Mouse (Mus musculus) urinary bladder, adult 18-20 months (tissue): ENCODE results near the gene Map4k4.

Experiments
- DNase-seq, 2 experiments: peaks; one replicate each; pipeline ENCODE4 v3.0.0; 2022; ENCODE audit warnings: low spot score in 2 of 2, mixed read lengths in 2 of 2

Map4k4 gene

DNA sequence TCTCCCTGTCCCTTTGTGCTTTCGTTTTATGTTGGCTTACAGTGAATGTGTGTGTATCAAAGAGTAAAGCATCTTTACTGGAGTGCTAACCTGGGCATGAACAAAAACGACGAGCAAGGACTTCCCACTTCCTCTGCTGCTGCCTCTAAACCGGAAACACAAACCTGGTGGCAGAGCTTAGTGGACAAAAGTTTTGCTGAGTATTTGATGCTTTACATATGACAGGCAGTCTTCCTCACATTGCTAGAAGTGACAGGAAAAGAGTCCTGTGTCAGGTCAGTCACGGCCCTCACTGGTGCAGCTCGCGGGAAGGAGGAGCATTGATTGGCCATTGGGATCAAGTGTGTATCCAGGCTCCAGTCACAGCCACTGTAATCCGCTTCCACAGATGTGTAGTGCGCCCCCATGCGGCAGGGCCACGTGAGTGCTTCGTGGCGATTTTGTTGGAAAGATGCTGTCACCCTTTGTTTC, 35.7 kb downstream of the Map4k4 start:
- DNase-seq: peak; percentile 74 to 78

DNA sequence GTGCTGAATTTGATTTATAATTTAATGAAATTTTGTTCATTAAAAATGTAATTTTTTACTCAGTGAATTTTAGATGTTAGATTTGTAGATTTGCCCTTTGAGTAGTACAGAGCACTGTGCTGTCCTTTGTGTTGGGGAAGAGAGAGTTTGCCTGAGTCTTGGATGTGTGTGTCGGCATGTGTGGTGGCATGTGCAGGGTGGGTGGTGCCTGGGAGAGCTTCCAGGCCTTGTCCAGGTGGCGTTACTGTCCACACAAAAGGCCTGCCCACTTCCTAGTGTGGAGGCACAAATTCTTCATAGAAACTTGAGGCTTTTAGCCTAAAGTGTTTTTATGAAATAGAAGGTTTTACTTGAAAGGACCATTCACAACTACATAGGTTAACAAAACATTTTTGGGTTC, 36.2 kb downstream of the Map4k4 start:
- no peak for DNase-seq

DNA sequence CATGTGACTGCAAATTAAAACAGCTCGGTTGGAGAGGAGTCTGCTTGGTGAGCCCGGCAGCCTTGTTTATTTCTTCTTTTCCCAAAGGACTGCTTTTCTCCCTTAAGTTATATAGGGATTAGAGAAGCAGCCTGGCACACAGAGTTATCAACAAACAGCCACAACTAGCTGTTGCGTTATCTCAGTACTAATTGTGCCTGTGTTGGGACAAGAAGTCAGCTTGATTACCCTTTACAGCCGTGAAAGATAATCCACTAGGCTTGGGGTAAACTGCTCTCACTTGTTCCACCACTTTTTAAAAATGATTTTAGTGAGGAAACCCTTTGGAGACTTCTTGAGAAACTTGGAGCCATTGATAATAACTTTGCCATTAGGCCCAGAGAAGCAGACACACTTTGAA, 36.9 kb downstream of the Map4k4 start:
- no peak for DNase-seq

DNA sequence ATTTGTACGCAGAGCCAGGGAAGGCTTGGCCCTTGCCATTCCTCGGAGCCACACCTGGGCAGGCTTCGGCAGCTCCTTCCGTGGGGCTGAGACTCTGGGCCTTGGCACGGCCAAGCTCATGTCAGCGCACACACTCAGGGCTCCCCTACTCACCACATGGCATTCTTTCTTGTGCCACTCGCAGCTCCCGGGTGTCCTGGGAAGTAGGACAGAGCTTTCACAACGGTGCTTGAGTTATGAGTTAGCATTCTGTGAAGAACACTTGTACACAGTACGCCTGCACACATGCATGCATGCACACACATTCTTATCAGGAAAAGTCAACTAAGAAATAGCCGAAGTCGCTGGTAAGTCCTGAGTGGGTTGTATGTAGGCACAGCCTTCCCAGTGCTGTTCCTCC, 38.7 kb downstream of the Map4k4 start:
- no peak for DNase-seq

DNA sequence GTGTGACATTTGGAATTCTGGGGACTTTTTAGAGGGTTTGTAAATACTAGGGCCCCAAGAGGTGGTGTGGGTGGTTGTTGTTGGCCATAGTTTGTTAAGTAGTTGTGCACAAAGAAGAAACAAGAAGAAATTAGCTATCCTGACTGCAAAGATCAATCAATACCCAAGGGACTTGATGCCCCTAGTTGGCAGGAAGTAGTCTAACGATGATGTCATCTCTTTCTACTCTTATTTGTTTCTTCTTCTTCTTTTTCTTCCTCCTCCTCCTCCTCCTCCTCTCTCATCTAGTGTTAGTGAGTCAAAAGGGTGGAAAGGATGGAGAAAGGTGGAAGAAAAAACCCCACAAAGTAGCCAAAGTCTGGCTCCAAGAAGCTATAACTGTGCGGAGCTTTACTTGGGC, 39.6 kb downstream of the Map4k4 start:
- DNase-seq: no peak

DNA sequence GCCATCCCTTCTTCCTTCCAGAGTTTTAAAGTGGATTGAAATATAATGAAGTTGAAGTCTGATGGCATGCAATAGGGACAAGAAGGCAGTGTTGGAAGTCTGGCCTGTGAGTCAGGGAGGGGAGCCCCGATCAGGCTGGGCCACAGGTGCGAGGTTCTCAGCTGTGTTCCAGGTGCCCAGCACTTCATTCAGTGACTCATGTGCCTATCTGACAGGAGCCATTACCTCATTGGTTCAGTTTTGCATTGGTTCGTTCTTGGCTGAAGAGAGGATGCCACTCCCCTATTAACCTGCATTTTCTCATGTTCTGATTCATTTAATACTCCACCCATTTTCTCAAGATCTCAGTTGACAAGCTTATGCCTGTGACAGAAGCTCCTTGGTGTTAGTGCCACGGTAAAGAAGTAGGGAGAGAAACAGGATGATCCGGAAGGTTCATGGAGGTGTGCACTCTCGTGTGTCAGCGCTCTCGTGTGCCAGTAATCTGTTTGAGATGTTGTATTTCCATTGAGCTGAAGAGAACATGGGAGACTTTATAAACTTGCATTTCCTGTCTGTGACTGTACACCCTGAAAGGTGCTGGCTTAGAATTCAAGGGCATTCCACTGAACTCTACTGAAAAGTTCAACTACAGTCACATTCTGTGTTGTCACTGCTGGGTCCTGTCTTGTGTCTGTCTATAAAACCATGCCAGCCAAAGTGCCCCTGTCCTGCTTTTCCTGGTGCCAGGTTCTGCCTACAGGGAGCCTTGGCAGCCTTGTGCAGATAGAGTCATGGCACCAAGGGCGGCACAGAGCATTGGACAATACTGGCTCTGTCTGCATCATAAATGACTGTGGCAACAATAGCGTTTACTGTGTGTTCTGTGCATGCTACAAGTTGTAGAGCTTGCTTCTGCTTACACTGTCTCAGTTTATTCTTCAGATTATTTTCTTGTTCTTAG, 40.8 kb downstream of the Map4k4 start:
- DNase-seq: no peak

DNA sequence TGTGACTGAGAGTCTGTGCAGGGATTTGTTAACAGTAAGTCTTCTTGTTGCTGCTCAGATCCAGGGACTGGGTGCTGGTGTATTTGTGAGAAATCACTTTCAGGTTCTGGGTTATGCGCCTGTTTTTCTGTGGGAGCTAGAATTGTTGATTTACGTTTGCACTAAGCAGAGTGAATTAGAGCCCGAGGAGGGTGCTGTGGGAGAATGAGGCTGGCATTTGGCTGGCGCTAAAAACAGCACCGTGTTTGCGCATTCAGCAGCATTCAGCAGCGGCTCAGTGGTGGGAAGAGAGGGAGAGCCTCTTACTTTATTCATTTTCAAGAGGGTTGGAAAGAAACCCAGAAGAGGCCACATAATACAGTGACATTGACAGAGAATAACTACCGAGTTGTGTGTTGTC, 42.2 kb downstream of the Map4k4 start:
- no peak for DNase-seq

DNA sequence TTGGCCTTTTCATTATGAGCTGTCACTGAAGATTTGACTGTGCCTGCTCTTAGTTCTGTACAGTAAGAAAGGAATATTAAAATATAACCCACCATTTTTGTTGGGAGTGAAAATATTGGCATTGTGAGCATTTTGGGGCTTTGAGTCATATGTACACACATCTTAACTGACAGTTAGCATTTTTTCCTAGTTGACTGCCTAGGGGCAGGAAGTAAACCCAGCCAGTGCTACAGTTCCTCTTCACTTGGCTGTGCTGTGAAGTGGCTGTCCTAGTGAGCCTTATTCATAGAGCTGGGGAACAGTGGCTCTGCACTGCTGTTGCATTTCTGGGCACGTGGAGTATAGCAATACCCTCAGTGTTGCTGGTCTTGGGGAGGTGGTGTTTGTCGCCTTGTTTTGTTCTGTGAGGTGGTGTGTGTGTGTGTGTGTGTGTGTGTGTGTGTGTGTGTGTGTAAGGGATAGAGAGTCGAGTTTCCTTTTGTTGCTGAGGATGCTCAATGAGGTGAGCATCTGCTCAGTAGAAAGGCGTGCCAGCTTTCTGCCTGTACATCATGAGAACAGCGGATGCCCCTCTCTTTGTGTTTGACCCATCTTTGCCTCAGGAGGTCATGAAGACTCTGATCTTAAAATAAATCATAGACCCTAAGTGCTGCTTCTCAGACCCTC, 43.7 kb downstream of the Map4k4 start:
- DNase-seq: no peak

DNA sequence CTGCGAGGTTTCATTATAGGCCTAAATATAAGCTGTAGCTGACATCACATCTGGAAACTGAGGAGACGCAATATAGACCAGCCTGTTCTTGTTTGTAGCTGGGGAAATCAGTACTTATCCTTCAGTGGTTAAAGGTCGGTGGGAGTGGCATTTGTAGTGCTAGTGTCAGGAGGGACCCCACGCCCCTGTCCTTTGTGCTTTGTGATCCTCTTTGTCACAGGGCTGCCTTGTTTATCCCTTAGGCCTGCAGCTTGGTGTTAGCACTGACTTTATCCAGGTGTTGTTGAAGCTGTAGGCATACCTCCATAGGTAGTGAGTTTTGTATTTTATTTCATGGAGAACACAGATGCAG, 44.2 kb downstream of the Map4k4 start:
- no peak for DNase-seq

DNA sequence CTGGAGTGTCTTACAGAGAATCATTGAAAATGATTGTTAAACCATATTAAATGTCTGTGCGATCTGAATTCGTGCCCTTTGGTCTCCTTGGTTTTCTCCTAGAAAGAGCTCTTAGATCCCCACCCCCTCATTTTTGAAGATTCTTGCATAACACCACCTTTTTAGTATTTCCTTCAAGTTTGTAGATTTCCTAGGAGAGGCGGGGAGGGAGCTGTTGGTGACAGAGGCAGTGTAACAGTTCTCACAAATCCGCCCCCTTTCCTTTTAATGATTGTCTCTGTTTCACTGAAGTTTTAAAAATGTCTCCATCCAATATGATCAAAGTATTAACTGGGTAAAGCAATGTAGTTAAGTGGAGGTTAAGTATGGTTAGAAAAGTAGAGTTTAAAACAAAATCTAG, 45.7 kb downstream of the Map4k4 start:
- no peak for DNase-seq

DNA sequence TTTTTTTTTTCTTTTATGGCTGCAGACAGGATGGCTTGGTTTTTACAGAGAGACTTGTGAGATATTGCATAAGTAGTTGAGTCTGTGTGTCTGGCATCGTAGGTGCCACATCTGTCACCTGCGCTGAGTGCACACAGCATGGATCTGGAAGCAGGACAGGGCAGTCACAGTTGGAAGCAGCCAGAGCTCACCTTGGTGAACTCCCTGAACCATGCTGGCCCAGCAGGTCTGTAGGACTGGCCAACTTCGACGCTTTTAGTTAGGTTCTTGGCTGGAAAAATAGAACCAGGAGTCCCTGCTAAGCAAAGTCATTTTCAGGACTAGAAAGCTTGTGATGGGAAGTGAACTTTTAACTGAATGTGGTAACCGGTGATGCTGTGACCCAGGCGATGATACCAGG, 46.5 kb downstream of the Map4k4 start:
- no peak for DNase-seq

DNA sequence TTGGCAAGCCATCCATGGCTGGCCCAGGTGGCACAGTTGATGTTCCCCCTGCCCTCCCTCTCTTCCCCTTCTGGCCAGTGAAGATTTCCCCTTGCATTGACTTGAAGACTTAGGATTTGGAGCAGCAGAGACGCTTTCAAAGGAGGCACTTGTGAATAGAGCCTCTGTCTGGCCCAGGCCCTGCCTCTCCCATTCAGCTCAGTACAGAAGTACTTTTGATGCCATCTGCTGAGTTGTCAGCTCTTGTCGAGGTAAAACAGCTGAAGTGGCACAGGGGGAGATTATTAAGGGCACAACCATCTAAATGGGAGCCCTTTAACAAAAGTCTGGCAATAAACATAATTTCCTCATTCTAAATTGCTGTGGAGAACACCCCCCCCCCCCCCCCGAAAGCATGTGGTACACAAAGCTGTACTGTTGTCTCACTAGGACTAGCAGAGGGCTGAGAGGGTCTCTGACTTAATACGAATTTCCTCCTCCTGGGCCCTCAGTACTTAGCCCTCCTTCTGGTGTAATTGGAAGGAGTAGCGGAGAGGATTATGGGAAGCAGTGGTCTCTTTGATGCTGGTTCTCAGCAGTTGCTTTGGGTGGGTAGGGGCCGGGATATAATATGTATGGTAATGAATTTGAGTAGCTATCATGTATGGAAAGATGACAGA, 47.1 kb downstream of the Map4k4 start:
- no peak for DNase-seq

DNA sequence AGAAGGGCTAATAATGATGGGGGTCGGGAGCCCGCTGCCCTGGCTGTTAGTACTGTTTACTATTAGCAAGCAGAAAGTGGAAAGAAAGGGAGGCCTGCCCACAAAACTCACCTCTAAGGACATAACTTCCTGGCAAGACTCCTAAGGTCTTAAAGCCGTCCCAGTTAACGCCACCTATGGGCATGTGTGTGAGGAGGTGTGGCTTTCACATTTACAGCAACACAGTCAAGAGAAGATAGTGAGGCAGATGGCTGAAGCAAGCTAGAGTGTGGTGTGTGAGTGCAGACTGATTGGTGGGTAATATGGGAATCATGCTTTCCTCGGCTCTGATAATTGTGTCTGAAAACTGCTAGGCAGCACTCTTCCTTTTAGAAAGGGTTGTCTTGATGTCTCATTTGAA, 48.5 kb downstream of the Map4k4 start:
- no peak for DNase-seq

DNA sequence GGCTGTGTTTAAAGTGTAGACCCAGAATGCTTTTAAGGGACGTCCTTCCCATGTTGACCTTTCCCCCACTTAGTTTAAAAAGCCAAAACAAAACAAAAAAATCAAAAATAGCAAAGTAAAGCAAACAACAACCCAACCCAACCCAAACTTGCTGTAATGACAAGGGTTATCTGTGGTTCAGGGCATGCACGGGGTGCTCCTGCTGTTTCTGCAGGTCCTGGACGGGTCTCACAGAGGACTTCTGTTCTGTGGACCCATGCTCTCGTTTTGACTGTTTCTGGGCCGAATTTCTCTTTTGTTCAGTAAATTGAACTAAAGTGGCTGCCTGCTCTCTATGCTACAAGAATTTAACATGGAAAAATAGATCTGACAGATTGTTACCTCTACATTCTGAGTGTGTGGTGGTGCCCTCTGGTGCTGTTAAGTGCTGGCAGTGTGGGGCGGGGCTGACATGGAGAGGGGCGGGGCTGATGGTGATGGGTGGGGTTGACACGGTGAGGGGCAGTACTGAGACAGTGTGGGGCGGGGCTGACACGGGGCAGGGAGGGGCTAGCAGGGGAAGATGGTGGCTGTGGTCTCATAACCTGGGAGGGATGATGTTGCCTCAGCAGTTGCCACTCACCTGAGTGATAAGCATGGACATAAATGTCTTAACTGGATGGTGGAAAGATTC, 49.2 kb downstream of the Map4k4 start:
- DNase-seq: no peak

DNA sequence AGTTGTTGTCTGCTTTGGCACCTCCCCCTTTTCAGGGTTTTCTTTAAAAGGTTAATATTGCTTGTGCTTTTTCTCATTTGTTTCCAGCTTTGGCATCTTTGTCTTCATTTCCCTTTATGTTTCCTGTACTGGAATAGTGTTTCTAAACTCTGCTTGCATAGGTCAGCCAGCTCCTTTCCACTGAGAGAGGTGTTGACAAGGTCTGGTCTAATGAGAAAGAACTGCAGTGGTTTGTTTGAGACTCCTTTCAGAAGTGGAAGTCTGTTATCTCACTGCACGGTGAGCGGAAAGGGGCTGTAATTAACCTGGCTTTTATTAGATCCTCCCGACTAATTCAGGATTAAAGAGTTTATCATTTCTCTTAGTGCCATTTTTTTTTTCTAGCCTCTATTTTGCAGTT, 49.9 kb downstream of the Map4k4 start:
- no peak for DNase-seq

DNA sequence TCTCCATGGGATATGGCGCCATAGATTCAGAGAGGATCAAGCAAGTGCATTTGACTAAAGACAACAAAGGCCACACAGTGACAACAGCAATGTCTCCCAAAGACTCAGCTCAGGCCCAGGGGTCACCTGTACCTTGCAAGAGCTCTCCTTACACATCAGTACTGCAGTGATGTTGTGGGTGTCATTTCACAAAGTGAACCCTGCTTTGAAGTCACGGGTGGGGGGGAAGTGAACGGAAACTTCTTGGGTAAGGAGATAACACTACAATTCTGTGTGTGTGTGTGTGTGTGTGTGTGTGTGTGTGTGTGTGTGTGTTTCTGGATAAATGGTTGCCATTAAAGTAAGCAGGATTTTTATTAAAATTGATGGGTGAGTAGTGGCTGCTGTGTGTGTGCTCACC, 53.9 kb downstream of the Map4k4 start:
- no peak for DNase-seq

DNA sequence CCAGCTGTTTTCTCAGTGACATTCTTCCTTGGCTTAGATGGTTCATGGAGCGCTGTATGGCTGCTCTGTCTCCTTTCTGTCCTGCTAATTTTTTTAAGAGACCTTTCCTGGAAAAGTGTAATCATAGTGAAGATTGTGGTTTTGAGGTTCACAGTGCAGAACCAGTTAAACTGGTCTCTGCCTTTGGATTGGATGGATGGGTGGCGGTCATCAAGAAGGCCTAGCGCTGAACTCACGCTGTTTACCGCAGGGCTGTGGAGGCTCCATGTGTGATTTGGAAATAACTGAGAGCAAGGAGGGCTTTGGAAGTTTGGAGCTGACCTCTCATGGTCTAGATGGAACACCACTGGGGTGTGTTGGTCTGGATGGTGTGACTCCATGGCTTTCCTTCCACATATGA, 56.0 kb downstream of the Map4k4 start:
- DNase-seq: no peak

DNA sequence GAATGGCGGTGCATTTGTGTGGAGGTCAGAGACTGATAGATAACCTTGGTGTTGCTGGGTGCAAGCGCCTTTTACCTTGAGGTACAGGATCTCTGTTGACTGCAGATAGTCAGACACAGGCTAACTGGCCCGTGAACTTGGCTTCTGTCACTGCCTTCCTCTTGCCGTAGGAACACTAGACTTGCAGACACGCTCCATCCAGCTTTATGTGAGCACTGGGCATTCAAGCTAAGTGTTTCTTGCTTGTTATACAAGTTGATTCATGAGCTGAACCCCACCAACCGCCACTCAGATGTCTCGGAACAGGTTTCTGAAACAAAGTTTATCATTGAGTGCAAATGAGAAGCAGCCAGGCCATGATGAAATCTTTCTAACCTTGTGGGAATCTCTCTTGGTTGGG, 57.3 kb downstream of the Map4k4 start:
- no peak for DNase-seq

DNA sequence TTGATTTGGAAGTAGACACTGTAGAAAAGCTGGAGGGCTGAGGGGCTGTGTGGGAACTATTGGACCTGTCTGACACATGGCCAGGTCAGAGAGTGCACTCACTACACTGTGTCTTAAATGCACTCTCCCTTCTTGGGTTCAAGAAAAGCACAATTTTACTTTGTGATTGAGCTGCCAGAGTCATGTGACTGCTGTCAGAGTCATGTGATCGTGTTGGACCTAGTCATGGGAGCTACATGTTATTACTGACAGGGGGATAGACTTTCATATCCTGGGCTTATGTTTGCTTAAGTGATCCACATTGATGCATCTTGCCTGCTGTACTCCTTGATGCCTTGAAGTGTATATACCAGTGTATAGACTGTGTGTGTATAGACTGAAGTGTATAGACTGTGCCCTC, 59.9 kb downstream of the Map4k4 start:
- no peak for DNase-seq

DNA sequence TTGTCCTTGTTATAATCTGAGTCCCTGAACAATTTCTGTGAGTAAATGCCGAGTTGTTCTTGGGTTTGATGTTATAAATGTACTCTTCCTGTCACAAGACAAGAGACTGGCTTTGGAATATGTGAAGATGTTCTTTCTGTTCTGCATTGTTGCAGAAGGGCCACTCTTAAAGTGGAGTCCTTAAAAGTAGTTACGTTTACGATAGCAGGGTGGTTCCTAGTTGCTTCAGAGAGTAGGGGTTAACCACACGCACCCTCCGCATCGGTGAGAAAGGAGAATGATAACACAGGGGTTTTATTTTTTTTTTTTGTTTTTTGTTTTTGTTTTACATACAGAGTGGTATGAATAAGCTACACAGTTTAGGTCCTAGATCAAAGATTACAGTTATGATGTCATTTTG, 60.4 kb downstream of the Map4k4 start:
- DNase-seq: no peak

DNA sequence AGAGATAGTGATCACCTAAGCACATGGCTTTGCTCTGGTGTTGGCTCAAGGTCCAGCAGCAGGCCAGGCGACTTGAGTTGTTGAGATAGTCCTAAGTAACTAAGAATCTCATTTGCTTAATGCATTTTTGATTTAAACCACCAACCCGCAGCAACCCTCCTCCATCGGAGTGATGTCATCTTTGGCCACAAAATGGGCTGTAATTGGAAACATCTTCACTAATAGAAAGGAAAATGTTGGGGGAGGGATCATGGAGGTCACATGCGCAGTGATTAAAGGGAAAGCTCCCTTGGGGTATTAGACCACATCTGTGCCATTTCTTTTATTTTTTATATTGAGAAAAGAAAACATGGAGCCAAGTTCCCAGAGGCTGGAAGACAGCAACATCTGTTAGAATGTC, 61.6 kb downstream of the Map4k4 start:
- DNase-seq: no peak

DNA sequence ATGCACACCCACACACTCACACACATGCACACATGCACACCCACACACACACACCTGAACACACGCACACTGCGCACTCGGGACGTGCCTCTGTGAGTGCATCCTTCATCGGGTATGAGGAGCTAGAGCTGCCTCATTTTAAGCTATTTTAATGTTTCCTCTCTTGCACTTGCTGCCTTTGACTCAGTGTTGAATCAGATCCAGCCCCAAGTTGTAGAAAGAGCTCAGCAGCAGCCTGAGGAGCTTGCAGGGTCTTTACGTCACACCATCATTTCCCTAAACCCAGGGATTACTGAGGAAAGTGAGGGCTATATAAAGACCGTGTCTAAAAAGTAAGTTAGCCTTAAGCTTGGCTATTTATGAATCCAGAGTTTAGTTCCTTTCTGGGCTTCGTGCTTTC, 62.1 kb downstream of the Map4k4 start:
- no peak for DNase-seq
